Mouse (Mus musculus) R1 (cell line): ENCODE data around the gene Tubg2.

Source experiments
- DNase-seq: peaks from one replicate; pipeline ENCODE4 v3.0.0-alpha.2; 2018; ENCODE audit warnings: low read depth, low spot score

The Tubg2 gene

DNA sequence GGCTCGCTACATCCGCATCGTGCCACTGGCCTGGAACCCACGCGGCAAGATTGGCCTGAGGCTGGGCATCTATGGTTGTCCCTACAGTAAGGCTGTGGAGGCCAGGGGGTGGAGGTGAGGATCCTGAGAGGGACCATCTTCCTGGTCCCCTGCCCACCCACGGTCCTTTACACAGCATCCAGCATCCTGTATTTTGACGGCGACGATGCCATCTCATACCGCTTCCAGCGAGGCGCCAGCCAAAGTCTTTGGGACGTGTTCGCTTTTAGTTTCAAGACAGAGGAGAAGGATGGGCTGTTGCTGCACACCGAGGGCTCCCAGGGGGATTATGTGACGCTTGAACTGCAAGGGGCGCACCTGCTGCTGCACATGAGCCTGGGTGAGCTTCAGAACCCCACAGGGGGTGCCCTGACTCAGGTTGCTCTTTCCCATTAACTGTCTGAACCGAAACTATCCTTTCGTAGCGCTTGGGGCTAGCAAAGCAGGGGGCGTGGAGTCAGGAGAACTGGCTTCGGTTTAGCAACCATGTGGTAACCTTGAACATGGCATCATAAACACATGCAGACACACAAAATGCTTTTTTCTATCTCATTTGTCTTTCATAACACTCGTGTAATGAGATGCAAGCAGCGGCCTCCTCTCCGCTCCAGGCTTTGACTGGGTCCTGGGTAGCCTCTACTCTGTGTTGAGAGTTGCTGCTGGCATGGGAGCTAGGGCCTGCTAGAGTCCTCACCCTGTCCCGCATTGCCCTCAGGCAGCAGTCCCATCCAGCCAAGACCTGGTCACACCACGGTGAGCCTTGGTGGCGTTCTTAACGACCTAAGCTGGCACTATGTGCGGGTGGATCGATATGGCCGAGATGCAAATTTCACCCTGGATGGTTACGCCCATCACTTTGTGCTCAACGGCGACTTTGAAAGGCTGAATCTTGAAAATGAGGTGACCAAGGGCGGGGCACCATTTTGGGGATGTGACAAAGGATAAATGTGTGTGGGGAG, 22.7 kb downstream of the Tubg2 start:
- no peak for DNase-seq

- DNase-seq = peak; percentile 43
Observed at GRCm38 (mm10) chr11:101179306-101179705, 23.6 kb downstream of the Tubg2 start.

DNA sequence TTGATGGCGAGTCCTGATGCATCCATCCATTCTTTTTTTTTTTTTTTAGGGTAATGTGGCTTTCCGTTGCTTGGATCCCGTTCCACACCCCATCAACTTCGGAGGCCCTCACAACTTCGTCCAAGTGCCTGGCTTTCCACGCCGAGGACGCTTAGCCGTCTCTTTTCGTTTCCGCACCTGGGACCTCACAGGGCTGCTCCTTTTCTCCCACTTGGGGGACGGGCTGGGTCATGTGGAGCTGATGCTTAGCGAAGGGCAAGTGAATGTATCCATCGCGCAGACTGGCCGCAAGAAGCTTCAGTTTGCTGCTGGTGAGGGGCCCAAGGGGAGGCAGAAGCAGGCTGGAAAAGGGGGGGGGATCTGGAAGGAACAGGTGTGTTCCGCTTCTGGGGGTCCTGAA, 24.6 kb downstream of the Tubg2 start:
- DNase-seq = no peak

GRCm38 (mm10) chr11:101180846-101181740, 25.4 kb downstream of the Tubg2 start:
- peak; percentile 79 for DNase-seq

DNA sequence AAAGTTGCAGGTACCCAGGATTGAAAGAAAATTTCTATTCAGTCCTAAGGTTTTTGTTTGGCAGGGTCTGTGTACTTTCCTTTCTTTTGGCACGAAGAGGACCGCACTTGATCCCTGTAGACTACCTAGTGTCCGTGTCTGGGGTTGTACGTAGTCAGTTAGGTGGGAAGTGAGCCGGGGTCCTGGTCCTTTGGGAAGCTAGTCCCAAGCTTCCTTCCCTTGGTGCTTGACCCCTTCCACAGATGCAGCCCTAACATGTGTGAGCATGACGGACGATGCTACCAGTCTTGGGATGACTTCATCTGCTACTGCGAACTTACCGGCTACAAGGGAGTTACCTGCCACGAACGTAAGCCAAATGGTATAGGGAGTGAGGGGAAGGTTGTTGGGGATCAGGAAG, 26.3 kb downstream of the Tubg2 start:
- no peak for DNase-seq

DNA sequence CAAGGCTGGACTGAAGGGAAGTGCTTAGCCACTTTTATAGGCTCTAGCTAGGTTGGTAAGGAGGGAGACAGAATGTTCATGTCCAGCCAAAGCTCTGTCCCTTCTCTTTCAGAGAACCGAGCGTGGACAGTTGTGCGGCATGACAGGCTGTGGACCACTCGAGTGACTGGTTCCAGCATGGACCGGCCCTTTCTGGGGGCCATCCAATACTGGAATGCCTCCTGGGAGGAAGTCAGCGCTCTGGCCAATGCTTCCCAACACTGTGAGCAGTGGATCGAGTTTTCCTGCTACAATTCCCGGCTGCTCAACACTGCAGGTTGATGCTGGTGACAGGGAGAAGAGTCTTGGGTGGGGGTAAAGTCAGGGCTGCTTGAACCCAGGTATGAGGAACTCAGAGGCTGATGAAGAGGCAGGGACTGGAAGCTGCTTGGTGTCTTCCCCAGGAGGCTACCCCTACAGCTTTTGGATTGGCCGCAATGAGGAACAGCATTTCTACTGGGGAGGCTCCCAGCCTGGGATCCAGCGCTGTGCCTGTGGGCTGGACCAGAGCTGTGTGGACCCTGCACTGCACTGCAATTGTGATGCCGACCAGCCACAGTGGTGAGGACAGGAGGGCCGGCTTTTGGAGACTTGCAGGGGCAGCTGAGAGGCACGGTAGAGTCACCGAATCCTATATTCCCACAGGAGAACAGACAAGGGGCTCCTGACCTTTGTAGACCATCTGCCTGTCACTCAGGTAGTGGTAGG, 27.2 kb downstream of the Tubg2 start:
- DNase-seq = no peak

GRCm38 (mm10) chr11:101184984-101185383, 29.3 kb downstream of the Tubg2 start:
- DNase-seq = no peak

- DNase-seq = no peak
Observed at GRCm38 (mm10) chr11:101185441-101185840, 29.7 kb downstream of the Tubg2 start.

GRCm38 (mm10) chr11:101186526-101187247, 31.0 kb downstream of the Tubg2 start:
- DNase-seq = no peak

DNA sequence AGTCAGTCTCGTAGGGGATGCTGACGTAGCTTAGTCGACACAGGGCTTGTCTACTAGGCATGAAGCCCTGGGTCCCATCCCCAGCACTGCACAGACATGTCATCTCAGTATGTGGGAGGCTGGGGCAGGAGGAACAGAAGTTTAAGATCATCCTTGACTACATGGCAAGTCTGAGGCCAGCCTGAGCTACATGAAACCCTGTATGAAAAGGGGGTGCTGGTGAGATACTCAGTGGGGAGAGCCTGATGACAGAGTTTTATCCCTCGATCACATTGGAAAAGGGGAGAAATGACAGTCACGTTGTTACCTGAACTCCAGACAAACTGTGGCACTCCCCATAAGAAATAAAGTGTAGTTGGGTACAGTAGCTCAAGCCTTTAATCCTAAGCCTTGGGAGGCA, 31.8 kb downstream of the Tubg2 start:
- no peak for DNase-seq

DNA sequence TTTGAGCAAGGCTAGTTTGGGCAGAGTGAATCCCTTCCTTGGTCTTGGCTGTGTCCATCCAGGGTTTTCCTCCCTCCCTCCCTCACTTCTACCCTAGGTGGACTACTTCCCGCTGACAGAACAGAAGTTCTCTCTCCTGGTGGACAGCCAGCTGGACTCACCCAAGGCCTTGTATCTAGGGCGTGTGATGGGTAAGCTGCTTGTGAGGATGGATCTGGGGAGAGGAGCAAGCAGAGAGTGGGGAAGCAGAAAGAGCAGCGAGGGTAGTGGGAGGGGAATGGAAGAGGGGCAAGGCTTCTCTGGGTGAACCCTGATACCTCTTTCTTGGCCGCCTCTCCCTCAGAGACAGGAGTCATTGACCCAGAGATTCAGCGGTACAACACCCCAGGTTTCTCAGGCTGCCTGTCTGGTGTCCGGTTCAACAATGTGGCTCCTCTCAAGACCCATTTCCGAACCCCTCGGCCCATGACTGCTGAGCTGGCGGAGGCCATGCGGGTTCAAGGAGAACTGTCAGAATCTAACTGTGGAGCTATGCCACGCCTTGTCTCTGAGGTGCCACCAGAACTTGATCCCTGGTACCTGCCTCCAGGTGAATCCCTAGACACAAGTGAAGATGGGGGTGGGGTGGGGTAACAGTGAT, 32.6 kb downstream of the Tubg2 start:
- DNase-seq = no peak

- no peak for DNase-seq
Observed at GRCm38 (mm10) chr11:101189495-101190180, 33.9 kb downstream of the Tubg2 start.

DNA sequence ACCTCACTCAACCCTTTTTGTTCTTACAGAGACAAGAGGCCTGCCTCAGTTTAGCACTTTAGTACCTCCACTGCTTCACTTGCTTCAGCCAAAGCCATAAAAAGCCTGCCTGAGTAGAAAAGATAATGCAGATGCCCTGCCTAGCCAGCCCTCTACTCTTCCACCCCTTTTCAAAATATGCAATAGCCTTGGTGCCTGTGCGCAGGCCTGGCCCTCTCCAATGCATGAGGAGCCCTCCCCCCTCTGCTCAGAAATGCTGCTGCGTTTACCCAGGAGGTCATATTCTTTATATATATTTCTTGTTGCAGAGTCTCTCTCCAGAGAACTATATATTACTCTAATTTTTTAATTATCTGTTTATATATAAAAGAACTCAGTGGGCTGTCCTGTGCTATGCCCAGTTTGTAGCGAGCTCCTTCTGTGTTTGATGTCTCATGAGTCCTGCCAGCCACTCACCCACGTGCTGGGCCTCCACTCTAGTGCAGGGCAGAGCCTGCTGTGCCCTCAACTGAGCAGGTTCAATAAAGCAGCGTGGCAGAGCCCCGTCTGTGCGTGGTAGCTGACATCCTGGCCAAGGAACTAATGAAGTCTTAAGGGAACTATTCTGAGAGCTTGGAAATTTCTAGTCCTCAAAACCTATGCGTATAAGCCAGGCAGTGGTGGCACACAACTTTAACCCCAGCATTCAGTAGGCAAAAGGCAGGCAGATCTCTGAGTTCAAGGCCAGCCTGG, 34.6 kb downstream of the Tubg2 start:
- no peak for DNase-seq

DNA sequence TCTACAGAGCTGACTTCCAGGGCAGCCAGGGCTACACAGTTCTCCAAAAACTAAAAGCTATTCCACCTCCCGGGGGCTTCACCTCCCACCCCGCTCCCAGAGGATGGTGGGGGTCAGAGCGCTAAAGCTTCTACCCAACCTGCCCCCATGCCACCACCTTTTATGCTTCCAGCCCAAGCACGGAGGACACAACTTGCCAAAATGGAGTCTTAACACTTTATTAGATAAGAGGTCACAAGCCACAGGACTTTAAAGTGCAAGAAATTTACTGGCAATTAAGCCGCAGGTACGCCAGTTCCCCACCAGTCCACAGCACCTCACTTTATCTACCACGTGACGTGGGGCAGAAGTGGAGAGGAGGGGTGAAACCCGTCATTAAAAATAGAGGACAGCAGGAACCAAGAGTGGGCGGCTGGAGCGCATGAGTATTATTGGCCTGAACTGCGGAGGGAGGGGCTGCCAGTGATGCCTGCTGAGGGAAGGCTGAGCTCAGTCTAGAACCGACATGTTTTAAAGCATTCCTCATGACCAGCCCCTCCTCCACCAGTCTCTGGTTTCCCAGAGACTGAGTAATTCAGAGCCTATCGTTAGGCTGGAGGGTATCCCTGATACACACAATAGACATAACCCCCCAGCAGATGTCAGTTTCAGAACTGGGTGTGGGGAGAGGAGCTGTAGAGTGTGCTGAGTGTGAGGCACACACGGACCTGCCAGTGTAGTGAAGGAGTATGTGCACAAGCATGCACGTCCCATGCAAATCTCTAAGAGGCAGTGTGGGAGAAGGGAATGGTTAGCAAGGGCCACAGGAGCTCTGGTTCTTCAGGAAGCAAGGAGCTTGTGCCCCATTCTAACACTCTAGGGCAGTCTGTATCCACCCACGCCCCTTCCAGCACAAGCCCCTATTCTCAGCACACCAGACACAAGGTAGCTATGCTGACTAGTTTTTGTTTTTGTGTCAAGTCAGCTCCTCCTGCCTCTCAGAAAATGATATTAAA, 35.5 kb downstream of the Tubg2 start:
- peak; percentile 47 for DNase-seq

GRCm38 (mm10) chr11:101191919-101192470, 36.3 kb downstream of the Tubg2 start:
- no peak for DNase-seq

- DNase-seq = no peak
Observed at GRCm38 (mm10) chr11:101192646-101193045, 36.9 kb downstream of the Tubg2 start.

- no peak for DNase-seq
Observed at GRCm38 (mm10) chr11:101193076-101193475, 37.4 kb downstream of the Tubg2 start.

GRCm38 (mm10) chr11:101194137-101194536, 38.4 kb downstream of the Tubg2 start:
- no peak for DNase-seq
